Mouse (Mus musculus) heart, postnatal 36 days (tissue): Measurements from ENCODE around the gene Brd1. TPM values are rescaled to one million over a fixed set of nuclear protein-coding genes. Genes with fewer than 3 reads are reported as not detected.
A peak's percentile ranks its signal among the peaks of the same experiment; 100 is the strongest.
"Not testable (repeated sequence)": the region's sequence is repeated elsewhere in the genome, so short reads cannot be mapped to it uniquely, and the experiment has no call there.

Experiments
- DNase-seq, 2 experiments: peaks; one replicate each; pipeline ENCODE4 v3.0.0; 2021 to 2022
- intact Hi-C: fragments of 180-260 bp; cut with DNase I; formaldehyde crosslinking; loops from one replicate; pipeline ENCODE4 v1.15.1; 2025
- total RNA-seq, 2 experiments: library from RNA; stranded (reverse); gene quantifications; 2 replicates each; pipeline ENCODE4 v1.2.3; 2021

Gene Brd1
- 10 to 100 TPM; 30.1 to 35.3 TPM for total RNA-seq

- peak; percentile 86 to 87 for DNase-seq
- intact Hi-C loops: loop anchor here (1.0 to 5.0 kb wide), 2 partner anchors 15 to 83 kb away; partner anchors contain the start of genes Alg12 and Creld2
Observed at GRCm38 (mm10) chr15:88733834-88734571, at the start of gene Brd1. Gene Brd1, minus strand, starts transcription at chr15:88734233.

GRCm38 (mm10) chr15:88774630-88775029 lies 40.6 kb upstream of the Brd1 start:
- DNase-seq, intact Hi-C loops: not testable (repeated sequence)

GRCm38 (mm10) chr15:88768537-88768936 lies 34.5 kb upstream of the Brd1 start:
- no peak for DNase-seq
- intact Hi-C loops: no loop called here

GRCm38 (mm10) chr15:88766139-88766538 lies 32.1 kb upstream of the Brd1 start:
- DNase-seq, intact Hi-C loops: not testable (repeated sequence)

- DNase-seq: no peak
Observed at GRCm38 (mm10) chr15:88761551-88761950, 27.5 kb upstream of the Brd1 start.

GRCm38 (mm10) chr15:88758061-88758460 lies 24.0 kb upstream of the Brd1 start:
- DNase-seq: no peak
- intact Hi-C loops: no loop called here

More at GRCm38 (mm10) chr15:88761551-88761950, 27.5 kb upstream of the Brd1 start:
- intact Hi-C loops: no loop called here

- DNase-seq: no peak
- intact Hi-C loops: no loop called here
Observed at GRCm38 (mm10) chr15:88755761-88756160, 21.7 kb upstream of the Brd1 start.

- intact Hi-C loops: loop anchor here (5.0 kb wide), 2 partner anchors 62 to 112 kb away; partner anchors contain the start of genes Alg12 and Creld2
- DNase-seq: no peak
Observed at GRCm38 (mm10) chr15:88754896-88755295, 20.9 kb upstream of the Brd1 start.

GRCm38 (mm10) chr15:88752403-88752733 lies 18.3 kb upstream of the Brd1 start:
- intact Hi-C loops: loop anchor here (5.0 kb wide), 2 partner anchors 65 to 115 kb away; partner anchors contain the start of genes Alg12 and Creld2
- no peak for DNase-seq

- peak in 1 of 2 experiments; percentile 48 for DNase-seq
- intact Hi-C loops: loop anchor here (5.0 kb wide), 2 partner anchors 66 to 116 kb away; partner anchors contain the start of genes Alg12 and Creld2
Observed at GRCm38 (mm10) chr15:88751564-88752402, 17.8 kb upstream of the Brd1 start, which contains the start of gene Zbed4. Gene Zbed4, plus strand, starts transcription at chr15:88751660.

- intact Hi-C loops: loop anchor here (5.0 kb wide), 2 partner anchors 66 to 116 kb away; partner anchors contain the start of genes Alg12 and Creld2
Observed at GRCm38 (mm10) chr15:88750677-88751563, 16.9 kb upstream of the Brd1 start.

GRCm38 (mm10) chr15:88750032-88750431 lies 16.0 kb upstream of the Brd1 start:
- intact Hi-C loops: loop anchor here (5.0 kb wide), 2 partner anchors 67 to 117 kb away; partner anchors contain the start of genes Alg12 and Creld2
- no peak for DNase-seq

More at GRCm38 (mm10) chr15:88750677-88751563, 16.9 kb upstream of the Brd1 start:
- peak; percentile 97 for DNase-seq

GRCm38 (mm10) chr15:88749617-88750016 lies 15.6 kb upstream of the Brd1 start:
- not testable (repeated sequence) for DNase-seq
- intact Hi-C loops: loop anchor here (1.0 to 5.0 kb wide), 3 partner anchors 15 to 118 kb away; partner anchors contain the start of genes Alg12, Brd1 and Creld2

- no peak for DNase-seq
- intact Hi-C loops: no loop called here
Observed at GRCm38 (mm10) chr15:88745926-88746325, 11.9 kb upstream of the Brd1 start.

- intact Hi-C loops: no loop called here
- DNase-seq: no peak
Observed at GRCm38 (mm10) chr15:88745347-88745746, 11.3 kb upstream of the Brd1 start.

- DNase-seq, intact Hi-C loops: not testable (repeated sequence)
Observed at GRCm38 (mm10) chr15:88743371-88743770, 9.3 kb upstream of the Brd1 start.

GRCm38 (mm10) chr15:88741366-88741765 lies 7.3 kb upstream of the Brd1 start:
- DNase-seq: no peak
- intact Hi-C loops: no loop called here

GRCm38 (mm10) chr15:88738466-88738865 lies 4.4 kb upstream of the Brd1 start:
- no peak for DNase-seq
- intact Hi-C loops: no loop called here

- intact Hi-C loops: no loop called here
- no peak for DNase-seq
Observed at GRCm38 (mm10) chr15:88736166-88736565, 2.1 kb upstream of the Brd1 start.
